Mouse (Mus musculus) intestine, postnatal 0 days (tissue): ENCODE results near the gene Pofut1. TPM values are rescaled to one million over a fixed set of nuclear protein-coding genes. Genes with fewer than 3 reads are reported as not detected.

Source experiments
- ATAC-seq: fragments of 200-750 bp; cut with Nextera tagmentation; 2 replicates; pipeline ENCODE4 v1.8.0; 2017; ENCODE audit warnings: mild to moderate bottlenecking, moderate TSS enrichment, moderate library complexity
- H3K27ac ChIP-seq: fragments of 300-500 bp; sonication (generic); 2 replicates; pipeline ENCODE4 v1.5.1; 2014; ENCODE audit warnings: mild to moderate bottlenecking, low read depth, low read length, moderate library complexity
- H3K27me3 ChIP-seq: fragments of 300-500 bp; sonication (generic); replicated peaks from 2 replicates; pipeline ENCODE4 v1.6.1; 2014; ENCODE audit warnings: low read length, mixed read lengths; ENCODE audit not compliant: control insufficient read depth, insufficient read depth
- H3K36me3 ChIP-seq: fragments of 300-500 bp; sonication (generic); 2 replicates; pipeline ENCODE4 v1.6.1; 2014; ENCODE audit warnings: mild to moderate bottlenecking, moderate library complexity; ENCODE audit not compliant: control insufficient read depth, insufficient read depth
- H3K4me1 ChIP-seq: fragments of 300-500 bp; sonication (generic); replicated peaks from 2 replicates; pipeline ENCODE4 v1.6.1; 2014; ENCODE audit warnings: antibody characterized with exemption, low read length, mixed read lengths; ENCODE audit not compliant: control insufficient read depth, insufficient read depth
- H3K4me2 ChIP-seq: fragments of 300-500 bp; sonication (generic); replicated peaks from 2 replicates; pipeline ENCODE4 v1.6.1; 2014; ENCODE audit warnings: low read depth, mild to moderate bottlenecking, moderate library complexity
- H3K4me3 ChIP-seq: fragments of 300-500 bp; sonication (generic); 2 replicates; pipeline ENCODE4 v1.5.1; 2014; ENCODE audit warnings: low read depth, low read length
- H3K9ac ChIP-seq: fragments of 300-500 bp; sonication (generic); 2 replicates; pipeline ENCODE4 v1.6.1; 2014; ENCODE audit warnings: mild to moderate bottlenecking, low read depth, low read length
- H3K9me3 ChIP-seq: fragments of 300-500 bp; sonication (generic); 2 replicates; pipeline ENCODE4 v1.6.1; 2016; ENCODE audit warnings: mixed run types; ENCODE audit not compliant: control insufficient read depth
- CTCF ChIP-seq: sonication (generic); IDR thresholded peaks from 2 replicates; pipeline ENCODE4 v1.5.1; 2016; ENCODE audit warnings: low read depth, mild to moderate bottlenecking, control low read depth, antibody characterized with exemption, moderate library complexity
- WGBS: fragments of 180-500 bp; shearing (Covaris S2); extraction: QIAGEN DNeasy Blood & Tissue Kit; methylation state at CpG from one replicate; pipeline ENCODE4 v1.1.7; 2014; 5-methylcytosine and 5-hydroxymethylcytosine counted together
- polyA plus RNA-seq: library from polyadenylated mRNA; unstranded; fragments of >200 nt; fragmentation: Nextera tagmentation; extraction: Ambion mirVana; gene quantifications from 2 replicates; pipeline ENCODE4 v1.2.1, GENCODE M21; 2015

Gene Pofut1
- polyA plus RNA-seq, 1 experiment from 2014 or later = 7.5 TPM

DNA sequence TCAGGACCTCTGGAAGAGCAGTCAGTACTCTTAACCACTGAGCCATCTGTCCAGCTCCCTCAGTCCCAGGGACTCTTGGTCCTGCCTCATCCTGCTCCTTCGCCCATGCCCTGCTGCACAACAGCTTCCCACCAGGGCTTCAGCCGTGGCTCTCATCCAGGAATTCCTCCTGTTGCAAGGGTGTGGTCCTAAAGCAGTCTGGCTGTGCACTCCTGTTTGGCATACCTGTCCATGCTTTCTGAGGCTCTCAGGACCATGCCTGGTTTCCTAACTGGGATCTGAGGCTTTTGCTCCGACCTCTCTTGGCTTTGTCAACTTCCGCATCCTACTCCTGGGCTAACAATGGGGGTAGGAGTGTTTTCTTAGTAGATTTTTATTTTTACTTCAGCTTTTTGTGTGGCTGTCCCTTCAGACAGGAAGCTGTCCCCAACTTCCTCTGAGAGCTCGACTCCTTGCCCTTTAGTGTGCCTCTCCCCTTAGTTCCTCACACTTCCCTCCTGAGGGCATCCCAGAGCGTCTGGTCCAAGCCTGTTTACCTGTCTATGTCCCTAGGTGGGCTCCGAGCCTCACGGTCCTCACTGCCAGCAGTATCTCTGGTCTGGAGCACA is 77.8 kb downstream of the Pofut1 start:
- Histone ChIP-seq H3K9ac (no peak overlapping the region), H3K9me3 (no peaks in the 10 kb centered on the region), H3K4me1 (no peaks in the 10 kb centered on the region), H3K27ac (no peak overlapping the region), H3K27me3 (no peaks in the 10 kb centered on the region), H3K36me3 (peaks cover 71% of the 10 kb centered on the region), H3K4me2 (no peak overlapping the region), H3K4me3 (no peak overlapping the region)
- 80% methylated on average over 8 of the region's 8 CpGs for WGBS
- TF ChIP-seq CTCF = no peak
- ATAC-seq = no peak

Other genes starting within 250 kb of the Pofut1 start
- gene Pdrg1, start 226.1 kb upstream of the Pofut1 start, polyA plus RNA-seq = 47.0 and 50.3 TPM in 2 replicates
- gene Xkr7, start 209.7 kb upstream of the Pofut1 start, polyA plus RNA-seq = not detected in 2 replicates
- gene Ccm2l, start 175.6 kb upstream of the Pofut1 start, polyA plus RNA-seq = 1.5 and 1.7 TPM in 2 replicates
- 3.4 and 3.5 TPM in 2 replicates for gene Hck, start 133.1 kb upstream of the Pofut1 start, polyA plus RNA-seq
- 64.7 and 68.3 TPM in 2 replicates for gene Tm9sf4, start 80.2 kb upstream of the Pofut1 start, polyA plus RNA-seq
- gene Tspyl3, start 16.1 kb upstream of the Pofut1 start, polyA plus RNA-seq = 3.5 and 3.6 TPM in 2 replicates
- 54.4 and 55.4 TPM in 2 replicates for gene Plagl2, start 107 bp upstream of the Pofut1 start, polyA plus RNA-seq
- gene Kif3b, start 49.9 kb downstream of the Pofut1 start, polyA plus RNA-seq = 8.1 and 8.2 TPM in 2 replicates
- gene Asxl1, start 104.3 kb downstream of the Pofut1 start, polyA plus RNA-seq = 6.7 and 7.4 TPM in 2 replicates